In genomic region chr10:20348894-20349293, GRCm38 (mm10) we compare ENCODE assay signal across 12 mouse cellular contexts. TPM values are rescaled to one million over a fixed set of nuclear protein-coding genes. Genes with fewer than 3 reads are reported as not detected.
A peak's percentile ranks its signal among the peaks of the same experiment; 100 is the strongest.
DNase-seq lines count a peak whose midpoint lies in the region; ATAC-seq and TF ChIP-seq lines count a peak whose summit lies in the region.
"Had no signal": no experiment of that assay in that cellular context is flagged by ENCODE, and none has a peak within 500 bp of the region (broad histone marks: within the 10 kb centered on the region; RNA-seq: fewer than 3 reads in every experiment).

No protein-coding gene starts in this region.

- no peaks in the 10 kb centered on the region for H3K9me3 ChIP-seq in hindbrain, embryonic 11.5 days (ENCODE audit: control insufficient read depth, low read length)
- H3K9me3 ChIP-seq in hindbrain, embryonic 14.5 days (ENCODE audit: control insufficient read depth, low read length) = no peaks in the 10 kb centered on the region
- H3K9me3 ChIP-seq in E14TG2a.4 (ENCODE audit: low read length) = no peaks in the 10 kb centered on the region
- H3K9me3 ChIP-seq in liver, embryonic 16.5 days (replicated peaks; ENCODE audit: control insufficient read depth, low read length) = no peaks in the 10 kb centered on the region

- H3K27me3 ChIP-seq in hindbrain, embryonic 11.5 days (ENCODE audit: control insufficient read depth, insufficient read depth, low read length) = no peaks in the 10 kb centered on the region
- H3K27me3 ChIP-seq in hindbrain, embryonic 14.5 days (ENCODE audit: control insufficient read depth, insufficient read depth, low read length) = no peaks in the 10 kb centered on the region
- H3K27me3 ChIP-seq in E14TG2a.4 (ENCODE audit: insufficient read depth, low read length) = no peaks in the 10 kb centered on the region
- no peaks in the 10 kb centered on the region for H3K27me3 ChIP-seq in liver, embryonic 16.5 days (ENCODE audit: control insufficient read depth, insufficient read depth, low read depth, low read length)

- H3K9ac ChIP-seq in hindbrain, embryonic 11.5 days (ENCODE audit: low read depth, low read length) = no peak overlapping the region
- H3K9ac ChIP-seq in hindbrain, embryonic 14.5 days = no peak overlapping the region
- H3K9ac ChIP-seq in liver, embryonic 16.5 days (ENCODE audit: low read depth, low read length) = peak overlapping the region; percentile 84; the same call in 1 of the 2 replicates

- H3K27ac ChIP-seq in hindbrain, embryonic 11.5 days (ENCODE audit: low read depth, low read length) = no peak overlapping the region
- H3K27ac ChIP-seq in hindbrain, embryonic 14.5 days = no peak overlapping the region
- no peak overlapping the region for H3K27ac ChIP-seq in liver, embryonic 16.5 days (ENCODE audit: low read length)

- no peak overlapping the region for H3K4me3 ChIP-seq in hindbrain, embryonic 11.5 days (ENCODE audit: low read depth, low read length)
- no peak overlapping the region for H3K4me3 ChIP-seq in hindbrain, embryonic 14.5 days (replicated peaks; ENCODE audit: low read length)
- H3K4me3 ChIP-seq in E14TG2a.4 (replicated peaks; ENCODE audit: low read length) = peak overlapping the region; percentile 88; the same call in 1 of the 2 replicates
- peak overlapping the region; percentile 80 for H3K4me3 ChIP-seq in liver, embryonic 16.5 days (ENCODE audit: low read depth, low read length)

- H3K4me2 ChIP-seq in hindbrain, embryonic 11.5 days (replicated peaks; ENCODE audit: low read depth, low read length) = 0 out of 2 replicates have a peak overlapping the region, but pooled peaks have one; percentile 75
- H3K4me2 ChIP-seq in hindbrain, embryonic 14.5 days (replicated peaks) = no peak overlapping the region
- H3K4me2 ChIP-seq in liver, embryonic 16.5 days (ENCODE audit: low read depth, low read length) = peak overlapping the region; percentile 89

- WGBS in hindbrain, embryonic 11.5 days = 90% methylated on average over 2 of the region's 2 CpGs
- 96% methylated on average over 2 of the region's 2 CpGs for WGBS in hindbrain, embryonic 14.5 days
- 22% methylated on average over 2 of the region's 2 CpGs for WGBS in liver, embryonic 16.5 days (ENCODE audit: insufficient replicate concordance)

- H3K36me3 ChIP-seq in hindbrain, embryonic 11.5 days (ENCODE audit: control insufficient read depth, insufficient read depth, low read length) = no peaks in the 10 kb centered on the region
- peaks cover 20% of the 10 kb centered on the region for H3K36me3 ChIP-seq in hindbrain, embryonic 14.5 days (replicated peaks; ENCODE audit: control insufficient read depth, insufficient read depth)
- peaks cover 59% of the 10 kb centered on the region for H3K36me3 ChIP-seq in E14TG2a.4 (ENCODE audit: insufficient read depth, low read length)
- peaks cover 13% of the 10 kb centered on the region for H3K36me3 ChIP-seq in liver, embryonic 16.5 days (ENCODE audit: control insufficient read depth, insufficient read depth)

- DNase-seq in hindbrain, embryonic 11.5 days (ENCODE audit: low spot score) = no peak
- DNase-seq in hindbrain, embryonic 14.5 days (ENCODE audit: low spot score) = no peak
- no peak for DNase-seq in ovary, postnatal 14 days (ENCODE audit: low spot score)
- DNase-seq: cerebellum, adult 18-20 months; gastrocnemius, postnatal 36 days; layer of hippocampus, adult 9-11 months; right cerebral cortex, postnatal 4 days had no signal

- TF ChIP-seq CTCF in E14TG2a.4 (conservative IDR thresholded peaks at IDR 0.05; ENCODE audit: low read length) = no peak

- no peak for ATAC-seq in hindbrain, embryonic 11.5 days (ENCODE audit: low FRiP score)
- ATAC-seq in hindbrain, embryonic 14.5 days (ENCODE audit: low FRiP score) = no peak
- ATAC-seq in common myeloid progenitor, adult 5-6 weeks (replicated peaks; ENCODE audit: low read depth, poor library complexity, severe bottlenecking) = peak; percentile 27
- no peak for ATAC-seq in liver, embryonic 16.5 days (ENCODE audit: low read depth)
- ATAC-seq in activated CD4-positive, CD25-positive, alpha-beta regulatory T cell, adult 4 months = no peak
- ATAC-seq: intestine, postnatal 0 days had no signal

- H3K4me1 ChIP-seq in hindbrain, embryonic 11.5 days (replicated peaks; ENCODE audit: control insufficient read depth, insufficient read depth, low read length) = no peaks in the 10 kb centered on the region
- peaks cover 5% of the 10 kb centered on the region; the same call in 1 of the 2 replicates for H3K4me1 ChIP-seq in hindbrain, embryonic 14.5 days (replicated peaks; ENCODE audit: control insufficient read depth, insufficient read depth, low read length)
- H3K4me1 ChIP-seq in E14TG2a.4 (replicated peaks; ENCODE audit: low read depth, low read length) = peaks cover 34% of the 10 kb centered on the region
- H3K4me1 ChIP-seq in liver, embryonic 16.5 days (ENCODE audit: control insufficient read depth, low read depth, low read length) = peaks cover 6% of the 10 kb centered on the region; the same call in 1 of the 2 replicates

RNA-seq across cellular contexts. Expression of gene Mtfr2, which starts 1.3 kb away (rescaled TPM):
- 2.3 and 3.7 TPM in 2 replicates for polyA plus RNA-seq in hindbrain, embryonic 11.5 days (2014; fragmentation: Nextera tagmentation; extraction: Ambion mirVana)
- polyA plus RNA-seq in hindbrain, embryonic 14.5 days (2014; fragmentation: Nextera tagmentation; extraction: Ambion mirVana) = 0.31 and 0.38 TPM in 2 replicates
- total RNA-seq in common myeloid progenitor, adult 5-6 weeks (2017) = 16.6 and 22.9 TPM in 2 replicates
- polyA plus RNA-seq in liver, embryonic 16.5 days (2015; fragmentation: Nextera tagmentation; extraction: Ambion mirVana) = 2.1 and 2.2 TPM in 2 replicates
- polyA plus RNA-seq in activated CD4-positive, CD25-positive, alpha-beta regulatory T cell, adult 4 months (2017; shearing (Covaris generic)) = 1 to 10 TPM; 1.3 to 2.2 TPM

RNA-seq across cellular contexts. Expression of gene Bclaf1, which starts 36.6 kb away (rescaled TPM):
- 177 and 181 TPM in 2 replicates for polyA plus RNA-seq in hindbrain, embryonic 11.5 days (2014; fragmentation: Nextera tagmentation; extraction: Ambion mirVana)
- polyA plus RNA-seq in hindbrain, embryonic 14.5 days (2014; fragmentation: Nextera tagmentation; extraction: Ambion mirVana) = 115 and 118 TPM in 2 replicates
- total RNA-seq in common myeloid progenitor, adult 5-6 weeks (2017) = 667 and 727 TPM in 2 replicates
- 40.9 and 42.5 TPM in 2 replicates for polyA plus RNA-seq in liver, embryonic 16.5 days (2015; fragmentation: Nextera tagmentation; extraction: Ambion mirVana)
- polyA plus RNA-seq in activated CD4-positive, CD25-positive, alpha-beta regulatory T cell, adult 4 months (2017; shearing (Covaris generic)) = 100 to 1,000 TPM; 156 to 168 TPM

Comparison
In these comparisons a context has a peak if more than half of its experiments do, and no peak if none do; other contexts are left out.
1. H3K4me3 ChIP-seq: peak in E14TG2a.4 (single experiment) and liver, embryonic 16.5 days (single experiment); none in hindbrain, embryonic 11.5 days (single experiment) and hindbrain, embryonic 14.5 days (single experiment).